Mouse (Mus musculus) CH12.LX (cell line): ENCODE results near the gene Pdzrn4.

Source experiments
- CTCF ChIP-seq, 2 experiments: IDR thresholded peaks in 1 of 2; conservative IDR thresholded peaks in 1 of 2; 2 replicates each; pipeline ENCODE4 v1.5.1; 2011 to 2012; ENCODE audit warnings: low read depth in 2 of 2, low read length in 2 of 2, improper control_type of control experiment in 1 of 2, inconsistent platforms in 1 of 2, mild to moderate bottlenecking in 1 of 2, moderate library complexity in 1 of 2
- EP300 ChIP-seq: IDR thresholded peaks from 2 replicates; pipeline ENCODE4 v1.6.1; 2011; ENCODE audit warnings: low read length, improper control_type of control experiment
- MAX ChIP-seq: IDR thresholded peaks from 2 replicates; pipeline ENCODE4 v1.6.1; 2011; ENCODE audit warnings: low read length, improper control_type of control experiment
- NRF1 ChIP-seq: IDR thresholded peaks from 2 replicates; pipeline ENCODE4 v1.6.1; 2014; ENCODE audit warnings: low read depth, mild to moderate bottlenecking, inconsistent platforms, low read length, improper control_type of control experiment, moderate library complexity
- POLR2A ChIP-seq: IDR thresholded peaks from 2 replicates; pipeline ENCODE4 v1.6.1; 2011; ENCODE audit warnings: low read depth, mild to moderate bottlenecking, improper control_type of control experiment, low read length
- SIN3A ChIP-seq: IDR thresholded peaks from 2 replicates; pipeline ENCODE4 v1.6.1; 2012; ENCODE audit warnings: low read length, improper control_type of control experiment, inconsistent platforms
- TCF12 ChIP-seq: IDR thresholded peaks from 2 replicates; pipeline ENCODE4 v1.6.1; 2014; ENCODE audit warnings: low read depth, mild to moderate bottlenecking, inconsistent platforms, low read length, improper control_type of control experiment
- USF1 ChIP-seq: IDR thresholded peaks from 2 replicates; pipeline ENCODE4 v1.6.1; 2014; ENCODE audit warnings: low read depth, mild to moderate bottlenecking, inconsistent platforms, low read length, improper control_type of control experiment

- TF ChIP-seq CTCF (conservative IDR thresholded peaks at IDR 0.05 in 1 of 2, IDR thresholded peaks at IDR 0.05 in 1 of 2; ENCODE audit: low read depth in 2 of 2, low read length in 2 of 2) (no peak), EP300 (no peak), MAX (no peak), POLR2A (no peak), USF1 (no peak), NRF1 (no peak), TCF12 (no peak), SIN3A (no peak)
Measured at GRCm38 (mm10) chr15:92558592-92558991, 161.9 kb downstream of the Pdzrn4 start.
